Mouse (Mus musculus): Measurements from ENCODE around the gene Dab2ip.

- no peak for TF ChIP-seq POLR2AphosphoS2 (IDR thresholded peaks at IDR 0.05; ENCODE audit: insufficient read length, low read depth)
- no peak for TF ChIP-seq POLR2A (IDR thresholded peaks at IDR 0.05; ENCODE audit: insufficient read length, low read depth)
- no peak for TF ChIP-seq USF1 (IDR thresholded peaks at IDR 0.05; ENCODE audit: low read depth)
- no peak for TF ChIP-seq CEBPB (IDR thresholded peaks at IDR 0.05; ENCODE audit: insufficient read depth, poor library complexity, severe bottlenecking)
- TF ChIP-seq MAX (IDR thresholded peaks at IDR 0.05; ENCODE audit: low read depth) = no peak
- TF ChIP-seq E2F4 (IDR thresholded peaks at IDR 0.05; ENCODE audit: insufficient read depth) = no peak
- no peak for TF ChIP-seq TCF3 (IDR thresholded peaks at IDR 0.05; ENCODE audit: insufficient read length, low read depth)
- no peak for TF ChIP-seq REST (IDR thresholded peaks at IDR 0.05; ENCODE audit: insufficient read depth, insufficient read length)
- TF ChIP-seq TCF12 (IDR thresholded peaks at IDR 0.05; ENCODE audit: insufficient read depth, poor library complexity, severe bottlenecking) = no peak
- TF ChIP-seq MYOG (IDR thresholded peaks at IDR 0.05; ENCODE audit: control insufficient read depth in 1 of 3, insufficient read depth in 1 of 3, insufficient read length in 2 of 3, low read depth in 2 of 3) = peak in 1 of 3 experiments; percentile 31
- TF ChIP-seq SRF (IDR thresholded peaks at IDR 0.05; ENCODE audit: control insufficient read depth, insufficient read length, low read depth) = no peak
- peak in 2 of 3 experiments; percentile 19 to 34 for TF ChIP-seq MYOD1 (IDR thresholded peaks at IDR 0.05; ENCODE audit: control insufficient read depth in 1 of 3, insufficient read length in 2 of 3, low read depth in 2 of 3)
These were observed 38.7 kb downstream of the Dab2ip start for GRCm38 (mm10) chr2:35596796-35597195.

All from myocyte (in vitro differentiated cells).